Mouse (Mus musculus) retina, postnatal 7 days (tissue): ENCODE measurements around the gene Olfr1329.
"Not testable (repeated sequence)": the region's sequence is repeated elsewhere in the genome, so short reads cannot be mapped to it uniquely, and the experiment has no call there.

Source experiments
- DNase-seq: peaks from one replicate; pipeline ENCODE4 v3.0.0-alpha.2; 2012; ENCODE audit warnings: low read depth, low spot score

Gene Olfr1329

DNA sequence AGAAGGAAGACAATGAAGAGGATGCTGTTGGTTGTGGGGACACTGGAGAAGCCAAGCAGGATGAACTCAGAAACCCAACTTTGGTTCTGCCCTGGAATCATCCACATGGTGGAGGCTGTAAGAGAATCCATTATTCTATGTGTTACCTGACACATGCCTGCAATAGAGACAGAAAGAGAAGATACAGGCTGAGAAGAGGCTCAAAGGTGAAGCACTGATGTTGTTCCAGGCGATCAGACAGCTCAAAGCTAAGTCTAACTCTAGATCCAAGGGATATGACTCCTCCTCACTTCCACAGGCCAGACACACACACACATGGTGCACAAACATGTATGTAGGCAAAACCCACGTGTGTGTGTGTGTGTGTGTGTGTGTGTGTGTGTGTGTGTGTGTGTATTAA, at the start of gene Olfr1329:
Gene Olfr1329, minus strand, starts transcription at position 101 of the 400 bp plus-strand sequence.
- DNase-seq = not testable (repeated sequence)

DNA sequence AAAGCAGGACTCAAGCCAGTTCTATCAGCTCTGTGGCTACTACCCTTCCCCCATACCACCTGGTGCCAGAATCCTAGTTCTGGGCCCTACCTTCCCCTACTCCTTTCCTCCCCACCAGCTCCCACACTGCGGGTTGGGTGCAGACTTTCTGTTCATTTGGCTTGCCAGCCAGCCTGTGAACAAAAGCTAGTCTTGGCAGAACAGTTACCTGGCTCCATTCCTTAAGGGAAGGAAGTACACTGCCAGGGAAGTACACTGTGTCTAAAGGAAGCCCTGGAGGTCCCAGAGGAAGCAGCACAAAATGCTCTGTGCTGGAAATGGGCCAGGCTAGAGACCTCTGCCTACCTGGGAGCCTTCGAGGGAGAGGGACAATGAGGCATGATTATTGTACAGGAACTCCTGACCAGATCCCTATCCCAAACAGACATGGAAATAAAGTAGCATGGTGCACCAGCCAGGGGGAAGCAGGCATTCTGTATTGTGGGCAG, 43.9 kb upstream of the Olfr1329 start, which contains the start of gene Lao1:
Gene Lao1, plus strand, starts transcription at position 438 of the 488 bp plus-strand sequence.
- DNase-seq = no peak

DNA sequence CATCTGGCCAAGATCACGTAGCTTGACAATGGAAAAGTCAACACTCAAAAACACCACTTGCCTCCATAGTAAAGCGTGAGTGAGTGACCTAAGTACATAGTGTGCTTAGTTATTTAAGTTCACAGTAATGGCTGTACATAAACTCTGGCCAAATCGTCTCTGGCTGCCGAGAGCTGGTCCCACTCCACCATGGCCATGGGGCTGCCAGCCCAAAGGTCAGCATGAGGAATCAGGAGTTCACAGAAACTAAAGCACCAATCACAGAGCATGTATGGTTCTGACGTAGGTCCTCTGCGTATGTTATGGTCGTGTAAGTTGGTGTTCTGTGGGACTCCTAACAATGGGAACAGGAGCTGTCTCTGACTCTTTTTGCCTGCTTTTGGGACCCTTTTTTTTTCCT, 41.5 kb upstream of the Olfr1329 start:
- DNase-seq = no peak

DNA sequence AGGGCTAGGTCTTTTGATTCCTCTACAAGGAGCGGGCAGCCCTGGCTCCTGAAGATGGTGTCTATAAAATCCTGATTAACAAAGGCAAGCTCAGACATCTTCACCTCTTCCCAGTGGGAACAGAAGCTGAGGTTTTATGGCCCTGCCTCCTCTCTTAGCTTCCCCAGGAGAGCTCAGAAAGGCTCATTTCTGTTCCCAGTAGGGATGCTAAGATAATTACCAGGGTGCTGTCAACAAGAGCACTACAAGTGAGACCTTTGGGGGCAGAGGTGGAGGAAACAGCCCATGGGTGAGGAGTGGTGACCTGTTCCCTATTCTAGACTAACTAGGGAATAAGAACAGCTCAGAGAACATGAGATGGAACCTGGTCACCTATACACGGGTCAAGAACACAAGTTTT, 21.2 kb upstream of the Olfr1329 start, which contains the start of gene Olfr1328:
Gene Olfr1328, minus strand, starts transcription at position 101 of the 400 bp plus-strand sequence.
- DNase-seq = no peak

DNA sequence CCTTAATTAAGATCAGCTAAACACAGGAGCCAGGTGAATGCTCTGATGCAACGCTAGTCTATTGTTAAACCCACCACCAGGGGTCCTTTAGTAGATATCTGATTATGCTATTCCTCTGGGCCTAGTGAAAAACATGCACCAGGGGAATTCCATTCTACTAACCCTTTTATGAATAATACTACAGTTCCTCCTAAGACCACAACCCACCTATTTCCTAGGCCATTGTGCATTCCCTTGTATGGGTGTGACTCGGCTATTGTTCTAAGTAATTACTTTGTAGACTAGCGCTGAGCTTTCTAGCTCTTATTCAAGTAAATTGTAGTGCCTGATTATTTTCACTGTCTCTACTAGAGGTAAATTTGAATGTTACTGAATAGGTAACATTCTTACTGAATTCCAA, 14.1 kb upstream of the Olfr1329 start:
- DNase-seq = not testable (repeated sequence)

DNA sequence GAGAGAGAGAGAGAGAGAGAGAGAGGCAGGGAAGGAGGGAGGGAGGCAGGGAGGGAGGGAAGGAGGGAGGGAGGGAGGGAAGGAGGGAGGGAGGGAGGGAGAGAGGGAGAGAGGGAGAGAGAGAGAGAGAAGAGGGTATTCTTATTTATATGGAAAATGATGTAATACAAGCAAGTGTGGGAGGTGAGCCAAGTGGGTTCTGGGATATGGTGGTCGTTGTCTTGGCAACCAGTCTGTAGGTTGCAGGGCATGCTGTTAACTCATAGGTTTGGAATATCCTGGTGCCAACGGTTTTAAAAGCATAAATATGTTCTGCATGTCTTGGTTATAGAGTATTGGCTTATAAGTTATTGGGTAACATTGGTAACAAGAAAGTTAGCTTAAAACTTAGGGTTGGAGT, 15.3 kb downstream of the Olfr1329 start:
- no peak for DNase-seq

DNA sequence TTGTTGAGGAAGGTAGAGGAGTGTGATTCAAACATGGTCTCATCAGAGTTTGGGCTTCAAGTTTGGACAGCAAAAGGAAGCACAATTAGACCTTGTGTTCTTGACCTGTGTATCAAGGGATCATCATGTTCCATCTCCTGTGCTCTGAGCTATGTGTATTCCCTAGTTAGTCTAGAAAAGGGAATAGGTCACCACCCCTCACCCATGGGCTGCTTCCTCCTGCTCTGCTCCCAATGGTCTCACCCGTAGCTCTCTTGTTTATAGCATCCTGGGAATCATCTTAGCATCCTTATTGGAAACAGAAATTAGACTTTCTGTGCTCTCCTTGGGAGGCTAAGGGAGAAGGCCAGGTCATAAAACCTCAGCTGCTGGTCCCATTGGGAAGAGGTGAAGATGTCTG, 29.0 kb downstream of the Olfr1329 start, which contains the start of gene Olfr1330:
Gene Olfr1330, plus strand, starts transcription at position 301 of the 400 bp plus-strand sequence.
- DNase-seq = no peak

DNA sequence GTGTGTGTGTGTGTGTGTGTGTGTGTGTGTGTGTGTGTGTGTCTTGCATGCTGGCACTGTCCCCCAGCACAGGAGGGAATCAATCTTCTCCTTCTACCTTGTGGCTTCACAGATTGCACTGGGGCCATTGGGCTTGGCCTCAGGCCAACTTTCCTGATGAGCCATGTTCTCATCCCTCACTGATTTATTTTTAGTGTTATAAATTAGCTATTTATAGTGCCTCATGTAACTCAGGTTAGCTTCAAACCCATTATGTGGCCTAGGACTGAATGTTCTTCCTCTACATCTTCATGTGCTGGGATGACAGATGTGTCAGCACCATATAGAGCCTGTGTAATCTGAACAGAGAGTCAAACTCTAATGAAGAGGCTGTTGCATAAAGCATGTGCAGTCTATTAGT, 49.7 kb downstream of the Olfr1329 start:
- no peak for DNase-seq
